9 mouse cellular contexts compared by ENCODE assay signal in genomic region chr5:121592064-121592815, GRCm38 (mm10). TPM values are rescaled to one million over a fixed set of nuclear protein-coding genes. Genes with fewer than 3 reads are reported as not detected.
DNase-seq lines count a peak whose midpoint lies in the region; ATAC-seq and TF ChIP-seq lines count a peak whose summit lies in the region.
"Had no signal": no experiment of that assay in that cellular context is flagged by ENCODE, and none has a peak within 500 bp of the region (broad histone marks: within the 10 kb centered on the region; RNA-seq: fewer than 3 reads in every experiment).

No protein-coding gene starts in this region.

- H3K36me3 ChIP-seq in MEL (ENCODE audit: control insufficient read depth in 1 of 2, insufficient read depth in 2 of 2, low read length in 2 of 2): peaks cover 0 to 35% of the 10 kb centered on the region in 2 experiments; a peak in 2 of 4 replicates
- H3K36me3 ChIP-seq in heart, embryonic 14.5 days (ENCODE audit: control insufficient read depth, insufficient read depth, low read length): no peaks in the 10 kb centered on the region
- H3K36me3 ChIP-seq in lung, embryonic 16.5 days (ENCODE audit: control insufficient read depth, insufficient read depth, low read length): no peaks in the 10 kb centered on the region
- no peaks in the 10 kb centered on the region for H3K36me3 ChIP-seq in thymus, adult 2 months (ENCODE audit: control insufficient read depth, insufficient read depth, low read length)

- no peaks in the 10 kb centered on the region for H3K9me3 ChIP-seq in MEL (replicated peaks; ENCODE audit: insufficient read depth, low read length)
- no peaks in the 10 kb centered on the region for H3K9me3 ChIP-seq in heart, embryonic 14.5 days (ENCODE audit: control insufficient read depth, low read length)
- H3K9me3 ChIP-seq in lung, embryonic 16.5 days (ENCODE audit: control insufficient read depth, low read length): no peaks in the 10 kb centered on the region

- H3K79me2 ChIP-seq in MEL (ENCODE audit: control insufficient read depth, insufficient read depth, low read length, poor library complexity): peaks cover 13% of the 10 kb centered on the region

- WGBS in heart, embryonic 14.5 days: 67% methylated on average over 11 of the region's 11 CpGs
- 46% methylated on average over 11 of the region's 11 CpGs for WGBS in lung, embryonic 16.5 days
- 62% methylated on average over 11 of the region's 11 CpGs for WGBS in thymus, adult 2 months

- peak; percentile 57 to 86 for DNase-seq in adrenal gland, adult (ENCODE audit: inconsistent age in 2 of 2, low spot score in 1 of 2)
- DNase-seq in adrenal gland, adult 8-10 months: no peak
- peak; percentile 40 for DNase-seq in MEL (ENCODE audit: low read depth, low spot score)
- no peak for DNase-seq in frontal cortex, postnatal 10 days (ENCODE audit: low spot score in 2 of 2)
- no peak for DNase-seq in thymus, adult 2 months
- DNase-seq in cerebellum, postnatal 36 days: no peak

- H3K4me2 ChIP-seq in heart, embryonic 14.5 days (ENCODE audit: low read length): peak overlapping the region; percentile 97
- peak overlapping the region; percentile 80 for H3K4me2 ChIP-seq in lung, embryonic 16.5 days (ENCODE audit: low read depth, low read length)

- H3K4me3 ChIP-seq in MEL (ENCODE audit: control insufficient read depth in 1 of 2, insufficient read depth in 1 of 2, low read depth in 2 of 2, low read length in 2 of 2): peak overlapping the region; percentile 71 to 83
- H3K4me3 ChIP-seq in heart, embryonic 14.5 days (ENCODE audit: control insufficient read depth in 1 of 2, insufficient read depth in 1 of 2, low read depth in 1 of 2, low read length in 2 of 2): peak overlapping the region; percentile 54 to 68; a peak in 3 of 4 replicates
- H3K4me3 ChIP-seq in lung, embryonic 16.5 days (ENCODE audit: low read length): peak overlapping the region; percentile 76
- H3K4me3 ChIP-seq in thymus, adult 2 months (ENCODE audit: control insufficient read depth, insufficient read depth, low read length): no peak overlapping the region; the same call in 1 of the 2 replicates

- peaks cover 16 to 39% of the 10 kb centered on the region in 2 experiments for H3K4me1 ChIP-seq in MEL (ENCODE audit: control insufficient read depth in 1 of 2, insufficient read depth in 2 of 2, low read length in 2 of 2)
- H3K4me1 ChIP-seq in heart, embryonic 14.5 days (ENCODE audit: control insufficient read depth in 2 of 2, insufficient read depth in 2 of 2, low read length in 2 of 2): peaks cover 20 to 26% of the 10 kb centered on the region in 2 experiments; a peak in 3 of 4 replicates
- peaks cover 28% of the 10 kb centered on the region for H3K4me1 ChIP-seq in lung, embryonic 16.5 days (replicated peaks; ENCODE audit: control insufficient read depth, insufficient read depth, low read length)
- peaks cover 16% of the 10 kb centered on the region for H3K4me1 ChIP-seq in thymus, adult 2 months (replicated peaks; ENCODE audit: control insufficient read depth, insufficient read depth, low read length)

- TF ChIP-seq CTCF in MEL (IDR thresholded peaks at IDR 0.05 in 2 of 3, conservative IDR thresholded peaks at IDR 0.05 in 1 of 3; ENCODE audit: control insufficient read depth in 1 of 3, insufficient read depth in 1 of 3, low read depth in 2 of 3, low read length in 3 of 3, poor library complexity in 1 of 3, severe bottlenecking in 1 of 3): no peak
- TF ChIP-seq CTCF in thymus, adult 2 months (IDR thresholded peaks at IDR 0.05; ENCODE audit: borderline replicate concordance, control insufficient read depth, extremely low read depth, insufficient read depth, low read length, poor library complexity): no peak

- ATAC-seq in heart, embryonic 14.5 days (ENCODE audit: insufficient number of reproducible peaks, insufficient read depth, low FRiP score, low read depth): no peak
- no peak for ATAC-seq in lung, embryonic 16.5 days (ENCODE audit: low read depth)

- no peaks in the 10 kb centered on the region for H3K27me3 ChIP-seq in MEL (ENCODE audit: control insufficient read depth in 1 of 2, insufficient read depth in 2 of 2, low read length in 2 of 2)
- no peaks in the 10 kb centered on the region for H3K27me3 ChIP-seq in heart, embryonic 14.5 days (ENCODE audit: control insufficient read depth, insufficient read depth, low read length)
- no peaks in the 10 kb centered on the region for H3K27me3 ChIP-seq in lung, embryonic 16.5 days (ENCODE audit: control insufficient read depth, insufficient read depth, low read depth, low read length)
- H3K27me3 ChIP-seq in thymus, adult 2 months (ENCODE audit: control insufficient read depth, insufficient read depth, low read length): no peaks in the 10 kb centered on the region

- H3K27ac ChIP-seq in MEL (ENCODE audit: control insufficient read depth, low read depth, low read length): no peak overlapping the region
- no peak overlapping the region for H3K27ac ChIP-seq in heart, embryonic 14.5 days (replicated peaks in 1 of 2; ENCODE audit: control insufficient read depth in 1 of 2, insufficient read depth in 1 of 2, low read depth in 2 of 2, low read length in 2 of 2)
- peak overlapping the region; percentile 30 for H3K27ac ChIP-seq in lung, embryonic 16.5 days (ENCODE audit: low read length)
- H3K27ac ChIP-seq in thymus, adult 2 months (ENCODE audit: control insufficient read depth, insufficient read depth, low read length): no peak overlapping the region

- no peak for TF ChIP-seq POLR2A in MEL (IDR thresholded peaks at IDR 0.05; ENCODE audit: control insufficient read depth in 1 of 2, insufficient read depth in 1 of 2, low read depth in 1 of 2, low read length in 2 of 2, poor library complexity in 1 of 2)
- no peak for TF ChIP-seq POLR2A in thymus, adult 2 months (IDR thresholded peaks at IDR 0.05; ENCODE audit: control insufficient read depth, extremely low read depth, insufficient read depth, low read length, poor library complexity)

- no peak for TF ChIP-seq EP300 in MEL (IDR thresholded peaks at IDR 0.05; ENCODE audit: low read depth in 1 of 2, low read length in 2 of 2)

- peak overlapping the region; percentile 71 for H3K9ac ChIP-seq in MEL (ENCODE audit: control insufficient read depth, low read depth, low read length, poor library complexity, severe bottlenecking)
- no peak overlapping the region for H3K9ac ChIP-seq in heart, embryonic 14.5 days (ENCODE audit: low read length)
- H3K9ac ChIP-seq in lung, embryonic 16.5 days (ENCODE audit: low read length): peak overlapping the region; percentile 81

- TF ChIP-seq RAD21 in MEL (IDR thresholded peaks at IDR 0.05; ENCODE audit: low read depth, low read length): no peak

TF ChIP-seq in MEL, 35 proteins besides CTCF, POLR2A, EP300 and RAD21:
- TF ChIP-seq CHD2 (IDR thresholded peaks at IDR 0.05; ENCODE audit: low read length): peak; percentile 29; the same call in 1 of the 2 replicates
- TF ChIP-seq SIN3A (IDR thresholded peaks at IDR 0.05; ENCODE audit: low read length): peak; percentile 55; the same call in 1 of the 2 replicates
- no peak for TF ChIP-seq MYB (IDR thresholded peaks at IDR 0.05; ENCODE audit: low read depth, low read length)
- no peak for TF ChIP-seq BHLHE40 (IDR thresholded peaks at IDR 0.05; ENCODE audit: borderline replicate concordance, low read depth, low read length)

RNA-seq across cellular contexts. Expression of gene Aldh2, which starts 1.4 kb away (rescaled TPM):
- 1,000 to 10,000 TPM in 2 of 4 experiments, 100 to 1,000 TPM in 2; 881 to 2,723 (median 1,517) TPM for total RNA-seq in adrenal gland, adult 8-10 months (2022)
- total RNA-seq in MEL (2012; rRNA removed): 116 and 198 TPM in 2 replicates
- polyA plus RNA-seq in MEL (2012; ENCODE audit: insufficient read depth in 1 of 2, insufficient read length in 2 of 2, low read depth in 1 of 2, low replicate concordance in 2 of 2, missing spikeins in 1 of 2): 100 to 1,000 TPM; 267 to 471 TPM
- 32.0 and 40.0 TPM in 2 replicates for polyA plus RNA-seq in heart, embryonic 14.5 days (2014; fragmentation: Nextera tagmentation; extraction: Ambion mirVana)
- 388 and 419 TPM in 2 replicates for polyA plus RNA-seq in lung, embryonic 16.5 days (2015; fragmentation: Nextera tagmentation; extraction: Ambion mirVana)
- 203 and 217 TPM in 2 replicates for polyA plus RNA-seq in thymus, adult 2 months (2012; rRNA removed)

RNA-seq across cellular contexts. Expression of gene Acad12, which starts 26.5 kb away (rescaled TPM):
- 10 to 100 TPM; 20.1 to 26.0 (median 22.8) TPM for total RNA-seq in adrenal gland, adult 8-10 months (2022)
- total RNA-seq in MEL (2012; rRNA removed): 2.6 and 2.8 TPM in 2 replicates
- 1 to 10 TPM in 1 of 2 experiments, not detected in 1; 6.4 TPM for polyA plus RNA-seq in MEL (2012; ENCODE audit: insufficient read depth in 1 of 2, insufficient read length in 2 of 2, low read depth in 1 of 2, low replicate concordance in 2 of 2, missing spikeins in 1 of 2)
- polyA plus RNA-seq in heart, embryonic 14.5 days (2014; fragmentation: Nextera tagmentation; extraction: Ambion mirVana): 7.2 and 7.3 TPM in 2 replicates
- polyA plus RNA-seq in lung, embryonic 16.5 days (2015; fragmentation: Nextera tagmentation; extraction: Ambion mirVana): 2.7 and 3.4 TPM in 2 replicates
- polyA plus RNA-seq in thymus, adult 2 months (2012; rRNA removed): 3.9 and 8.8 TPM in 2 replicates

RNA-seq across cellular contexts. Expression of gene Mapkapk5, which starts 46.5 kb away (rescaled TPM):
- total RNA-seq in adrenal gland, adult 8-10 months (2022): 10 to 100 TPM; 59.5 to 85.2 (median 79.4) TPM
- 49.6 and 66.3 TPM in 2 replicates for total RNA-seq in MEL (2012; rRNA removed)
- polyA plus RNA-seq in MEL (2012; ENCODE audit: insufficient read depth in 1 of 2, insufficient read length in 2 of 2, low read depth in 1 of 2, low replicate concordance in 2 of 2, missing spikeins in 1 of 2): 10 to 100 TPM in 1 of 2 experiments, not detected in 1; 74.8 TPM
- polyA plus RNA-seq in heart, embryonic 14.5 days (2014; fragmentation: Nextera tagmentation; extraction: Ambion mirVana): 37.0 and 43.7 TPM in 2 replicates
- polyA plus RNA-seq in lung, embryonic 16.5 days (2015; fragmentation: Nextera tagmentation; extraction: Ambion mirVana): 45.3 and 46.4 TPM in 2 replicates
- polyA plus RNA-seq in thymus, adult 2 months (2012; rRNA removed): 38.7 and 49.3 TPM in 2 replicates

RNA-seq across cellular contexts. Expression of gene Adam1a, which starts 47.0 kb away (rescaled TPM):
- total RNA-seq in adrenal gland, adult 8-10 months (2022): 10 to 100 TPM in 2 of 4 experiments, 1 to 10 TPM in 2; 4.6 to 15.8 (median 9.0) TPM
- total RNA-seq in MEL (2012; rRNA removed): 0.92 and 1.9 TPM in 2 replicates
- 1 to 10 TPM in 1 of 2 experiments, not detected in 1; 1.0 TPM for polyA plus RNA-seq in MEL (2012; ENCODE audit: insufficient read depth in 1 of 2, insufficient read length in 2 of 2, low read depth in 1 of 2, low replicate concordance in 2 of 2, missing spikeins in 1 of 2)
- 1.1 and 1.5 TPM in 2 replicates for polyA plus RNA-seq in heart, embryonic 14.5 days (2014; fragmentation: Nextera tagmentation; extraction: Ambion mirVana)
- 1.1 TPM in 2 replicates for polyA plus RNA-seq in lung, embryonic 16.5 days (2015; fragmentation: Nextera tagmentation; extraction: Ambion mirVana)
- polyA plus RNA-seq in thymus, adult 2 months (2012; rRNA removed): 4.0 and 6.8 TPM in 2 replicates

RNA-seq across cellular contexts. Expression of gene Gm42878, which starts 47.0 kb away (rescaled TPM):
- total RNA-seq in adrenal gland, adult 8-10 months (2022): not detected
- 0.20 TPM in 1 of 2 replicates, not detected in the other for total RNA-seq in MEL (2012; rRNA removed)
- not detected for polyA plus RNA-seq in MEL (2012; ENCODE audit: insufficient read depth in 1 of 2, insufficient read length in 2 of 2, low read depth in 1 of 2, low replicate concordance in 2 of 2, missing spikeins in 1 of 2)
- polyA plus RNA-seq in heart, embryonic 14.5 days (2014; fragmentation: Nextera tagmentation; extraction: Ambion mirVana): 0.26 TPM in 1 of 2 replicates, not detected in the other
- polyA plus RNA-seq in lung, embryonic 16.5 days (2015; fragmentation: Nextera tagmentation; extraction: Ambion mirVana): not detected in 2 replicates
- not detected in 2 replicates for polyA plus RNA-seq in thymus, adult 2 months (2012; rRNA removed)
- polyA plus RNA-seq: gonadal fat pad, adult 2 months had no signal

Comparison
In these comparisons a context has a peak if more than half of its experiments do, and no peak if none do; other contexts are left out.
1. DNase-seq: peak in adrenal gland, adult (2 of 2) and MEL (single experiment); none in adrenal gland, adult 8-10 months (single experiment), frontal cortex, postnatal 10 days (0 of 2), thymus, adult 2 months (single experiment) and cerebellum, postnatal 36 days (0 of 2).